Mouse (Mus musculus): ENCODE measurements at regions not wholly inside any gene's neighbourhood (a gene's known extent, or its start where the extent isn't known, plus 50 kb on each side); places are given as distances from the start of the nearest gene placed in this dataset.
"Not testable (repeated sequence)": the region's sequence is repeated elsewhere in the genome, so short reads cannot be mapped to it uniquely, and the experiment has no call there.

DNA sequence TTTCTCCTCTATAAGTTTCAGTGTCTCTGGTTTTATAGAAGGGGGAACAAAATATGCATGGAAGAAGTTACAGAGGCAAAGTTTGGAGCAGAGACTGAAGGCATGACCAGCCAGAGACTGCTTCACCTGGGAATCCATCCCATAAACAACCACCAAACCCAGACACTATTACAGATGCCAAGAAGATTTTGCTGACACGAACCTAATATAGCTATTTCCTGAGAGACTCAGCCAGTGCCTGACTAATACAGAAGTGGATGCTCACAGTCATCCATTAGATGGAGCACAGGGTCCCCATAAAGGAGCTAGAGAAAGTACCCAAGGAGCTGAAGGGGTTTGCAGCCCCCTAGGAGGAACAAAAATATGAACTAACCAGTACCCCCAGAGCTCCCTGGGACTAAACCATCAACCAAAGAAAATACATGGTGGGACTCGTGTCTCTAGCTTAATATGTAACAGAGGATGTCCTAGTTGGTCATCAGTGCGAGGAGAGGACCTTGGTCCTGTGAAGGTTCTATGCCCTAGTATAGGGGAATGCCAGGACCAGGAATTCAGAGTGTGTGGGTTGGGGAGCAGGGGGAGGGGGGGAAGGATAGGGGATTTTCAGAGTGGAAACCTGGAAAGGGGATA, 621.2 kb upstream of the Msl3l2 start:
- WGBS = 81% methylated on average over 3 of the region's 3 CpGs
- H3K9ac ChIP-seq; H3K27ac ChIP-seq (ENCODE audit: low read depth); ATAC-seq (ENCODE audit: insufficient read depth); H3K4me3 ChIP-seq (ENCODE audit: low read depth, low read length); DNase-seq; H3K4me2 ChIP-seq; H3K9me3 ChIP-seq (ENCODE audit: low read depth, low read length); H3K4me1 ChIP-seq (ENCODE audit: insufficient read depth); H3K27me3 ChIP-seq (ENCODE audit: insufficient read depth, low read length); H3K36me3 ChIP-seq (ENCODE audit: insufficient read depth): not testable (repeated sequence)

DNA sequence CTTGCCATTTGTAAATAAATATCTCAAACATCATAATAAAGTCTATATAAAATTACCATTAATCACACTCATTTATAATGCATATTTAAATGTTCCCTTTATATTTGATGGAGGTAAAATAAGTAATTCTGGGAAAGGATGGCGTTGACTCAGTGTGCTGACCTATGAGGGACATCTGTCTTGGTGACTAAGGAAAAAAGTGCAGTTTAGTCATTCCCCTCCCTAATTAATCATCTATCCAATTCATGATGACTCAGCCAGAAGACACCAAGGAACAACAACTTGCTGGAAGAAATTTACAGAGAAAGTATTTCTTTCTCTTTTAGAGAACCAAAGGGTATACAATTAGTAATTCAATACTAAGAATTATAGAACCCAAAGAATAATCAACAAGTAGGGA, 584.0 kb upstream of the Msl3l2 start:
- Histone ChIP-seq H3K4me3 (ENCODE audit: low read depth, low read length) (no peak overlapping the region), H3K4me2 (no peak overlapping the region), H3K27ac (ENCODE audit: low read depth) (no peak overlapping the region), H3K9ac (no peak overlapping the region), H3K36me3 (ENCODE audit: insufficient read depth) (no peaks in the 10 kb centered on the region), H3K4me1 (ENCODE audit: insufficient read depth) (no peaks in the 10 kb centered on the region), H3K9me3 (ENCODE audit: low read depth, low read length) (no peaks in the 10 kb centered on the region), H3K27me3 (ENCODE audit: insufficient read depth, low read length) (no peaks in the 10 kb centered on the region)
- ATAC-seq (ENCODE audit: insufficient read depth) (no peak), DNase-seq (no peak)
- WGBS = 67% methylated on average over 1 of the region's 1 CpGs
- no peak for TF ChIP-seq CTCF (IDR thresholded peaks at IDR 0.05; ENCODE audit: low read depth)

DNA sequence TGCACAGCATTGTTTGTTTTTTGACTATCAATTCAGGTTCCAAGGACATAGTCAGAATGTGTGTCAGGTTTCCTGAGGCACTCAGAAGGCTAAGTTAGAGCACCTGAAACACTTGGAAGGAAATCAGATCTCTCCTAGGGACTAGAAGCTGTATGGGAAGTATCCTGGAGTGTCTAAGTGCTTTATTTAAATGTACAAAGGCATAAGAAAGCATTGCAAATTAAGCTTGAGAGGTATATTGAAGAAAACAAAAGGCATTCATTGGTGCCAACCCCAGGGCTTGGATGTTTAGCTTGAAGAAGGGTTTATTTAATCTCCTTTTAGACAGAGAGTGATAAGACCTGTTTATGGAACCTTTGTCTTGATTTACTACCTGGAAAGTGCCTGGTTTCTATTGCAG, 569.3 kb upstream of the Msl3l2 start:
- Histone ChIP-seq H3K9me3 (ENCODE audit: low read depth, low read length) (no peaks in the 10 kb centered on the region), H3K27ac (ENCODE audit: low read depth) (no peak overlapping the region), H3K36me3 (ENCODE audit: insufficient read depth) (no peaks in the 10 kb centered on the region), H3K9ac (no peak overlapping the region), H3K4me1 (ENCODE audit: insufficient read depth) (no peaks in the 10 kb centered on the region), H3K4me2 (no peak overlapping the region), H3K27me3 (ENCODE audit: insufficient read depth, low read length) (no peaks in the 10 kb centered on the region), H3K4me3 (ENCODE audit: low read depth, low read length) (no peak overlapping the region)
- DNase-seq (no peak), ATAC-seq (ENCODE audit: insufficient read depth) (no peak)
- TF ChIP-seq CTCF (IDR thresholded peaks at IDR 0.05; ENCODE audit: low read depth) = no peak

DNA sequence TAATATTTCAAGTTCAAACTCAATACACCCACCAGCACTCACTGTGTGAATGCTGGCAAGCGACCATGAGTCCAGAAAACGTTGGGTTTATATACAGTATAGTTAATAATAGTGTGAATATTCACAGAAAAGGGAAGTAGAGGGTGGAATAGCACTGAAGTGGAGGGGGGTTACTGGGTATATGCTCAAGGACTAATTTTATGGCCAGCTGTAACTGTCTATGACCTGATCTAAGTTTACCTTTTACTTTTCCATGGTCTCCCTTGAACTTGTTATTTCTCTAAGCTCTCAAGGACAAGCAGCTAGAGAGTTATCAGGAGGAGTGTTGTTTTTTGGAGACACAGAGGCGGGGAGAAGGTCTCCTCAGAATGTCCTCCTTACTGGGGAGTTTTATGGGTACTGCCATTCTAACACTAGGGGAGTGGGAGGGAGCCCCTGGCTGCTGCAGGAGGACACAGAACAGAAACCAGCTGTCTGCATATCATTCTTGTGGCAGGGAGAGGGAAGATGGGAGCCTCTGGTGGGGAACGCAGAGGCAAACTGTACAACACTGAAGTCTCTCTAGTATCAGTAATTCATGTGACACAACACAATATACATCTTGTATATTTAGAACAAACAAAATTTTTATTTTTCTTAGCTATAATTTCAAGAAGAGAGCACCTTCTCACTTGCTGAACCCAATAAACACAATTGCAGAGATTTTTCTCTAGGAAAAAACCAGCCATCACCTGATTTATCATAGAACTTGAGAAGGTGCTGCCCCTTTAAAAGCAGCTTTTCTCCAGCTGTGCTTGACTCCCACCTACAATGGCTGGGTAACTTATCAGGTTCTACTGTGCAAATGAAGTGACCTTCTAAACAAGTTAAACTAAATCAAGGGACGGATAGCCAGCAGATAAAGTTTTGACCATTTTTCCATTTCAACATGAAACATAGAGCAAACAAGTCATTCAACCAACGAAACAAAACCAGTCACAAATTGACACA, 560.0 kb upstream of the Msl3l2 start:
- H3K4me1 ChIP-seq (ENCODE audit: insufficient read depth) = no peaks in the 10 kb centered on the region
- no peaks in the 10 kb centered on the region for H3K27me3 ChIP-seq (ENCODE audit: insufficient read depth, low read length)
- H3K9me3 ChIP-seq (ENCODE audit: low read depth, low read length) = no peaks in the 10 kb centered on the region
- H3K36me3 ChIP-seq (ENCODE audit: insufficient read depth) = no peaks in the 10 kb centered on the region
- WGBS = 52% methylated on average over 6 of the region's 6 CpGs
- no peak overlapping the region for H3K4me3 ChIP-seq (ENCODE audit: low read depth, low read length)
- no peak overlapping the region for H3K27ac ChIP-seq (ENCODE audit: low read depth)
- H3K9ac ChIP-seq = no peak overlapping the region
- TF ChIP-seq CTCF (IDR thresholded peaks at IDR 0.05; ENCODE audit: low read depth) = no peak
- ATAC-seq (ENCODE audit: insufficient read depth) (no peak), DNase-seq (no peak)
- H3K4me2 ChIP-seq = no peak overlapping the region

DNA sequence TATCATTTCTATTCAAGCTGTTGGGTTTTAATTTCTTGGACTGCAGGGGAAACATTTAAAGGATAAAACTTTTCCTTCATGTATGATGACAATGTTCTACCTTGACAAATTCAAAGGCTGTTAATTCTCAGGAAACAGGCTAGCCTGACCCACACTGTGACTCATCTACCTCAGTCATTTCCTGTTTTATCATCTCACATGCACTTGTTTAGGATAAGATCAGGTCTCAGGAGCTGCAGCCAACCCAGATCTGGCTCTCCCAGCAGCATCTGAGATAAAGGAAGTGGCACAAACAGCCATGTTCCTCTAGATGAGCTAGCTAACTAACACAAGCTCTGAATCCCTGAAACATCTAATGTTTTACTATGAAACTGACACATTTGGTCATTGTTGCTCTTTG, 541.8 kb upstream of the Msl3l2 start:
- Histone ChIP-seq H3K4me2 (no peak overlapping the region), H3K27me3 (ENCODE audit: insufficient read depth, low read length) (no peaks in the 10 kb centered on the region), H3K4me3 (ENCODE audit: low read depth, low read length) (no peak overlapping the region), H3K4me1 (ENCODE audit: insufficient read depth) (no peaks in the 10 kb centered on the region), H3K27ac (ENCODE audit: low read depth) (no peak overlapping the region), H3K9ac (no peak overlapping the region), H3K9me3 (ENCODE audit: low read depth, low read length) (no peaks in the 10 kb centered on the region), H3K36me3 (ENCODE audit: insufficient read depth) (no peaks in the 10 kb centered on the region)
- no peak for TF ChIP-seq CTCF (IDR thresholded peaks at IDR 0.05; ENCODE audit: low read depth)
- ATAC-seq (ENCODE audit: insufficient read depth) = no peak
- no peak for DNase-seq

DNA sequence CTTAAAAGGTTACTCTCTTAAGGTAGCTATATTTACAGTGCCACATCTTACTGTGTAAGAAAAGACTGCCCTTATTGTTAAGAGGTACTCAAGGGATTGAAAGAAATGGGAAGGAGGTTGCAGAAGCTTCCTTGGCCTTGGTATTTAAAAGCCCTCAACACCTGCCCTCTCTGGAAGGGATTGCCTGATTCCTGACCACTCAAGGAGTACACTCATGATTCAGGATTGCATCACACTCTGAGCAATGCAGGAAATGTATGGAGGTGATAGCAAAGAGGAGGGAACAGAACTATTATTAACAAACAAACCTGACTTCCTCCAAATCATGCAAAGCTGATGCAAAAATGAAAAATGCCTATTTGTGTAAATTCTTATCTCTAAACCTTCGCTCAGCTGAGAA, 534.0 kb upstream of the Msl3l2 start:
- Histone ChIP-seq H3K4me2 (no peak overlapping the region), H3K4me1 (ENCODE audit: insufficient read depth) (no peaks in the 10 kb centered on the region), H3K9ac (no peak overlapping the region), H3K4me3 (ENCODE audit: low read depth, low read length) (no peak overlapping the region), H3K27me3 (ENCODE audit: insufficient read depth, low read length) (no peaks in the 10 kb centered on the region), H3K27ac (ENCODE audit: low read depth) (no peak overlapping the region), H3K9me3 (ENCODE audit: low read depth, low read length) (no peaks in the 10 kb centered on the region), H3K36me3 (ENCODE audit: insufficient read depth) (no peaks in the 10 kb centered on the region)
- no peak for ATAC-seq (ENCODE audit: insufficient read depth)
- 88% methylated on average over 1 of the region's 1 CpGs for WGBS
- DNase-seq = no peak
- TF ChIP-seq CTCF (IDR thresholded peaks at IDR 0.05; ENCODE audit: low read depth) = no peak

DNA sequence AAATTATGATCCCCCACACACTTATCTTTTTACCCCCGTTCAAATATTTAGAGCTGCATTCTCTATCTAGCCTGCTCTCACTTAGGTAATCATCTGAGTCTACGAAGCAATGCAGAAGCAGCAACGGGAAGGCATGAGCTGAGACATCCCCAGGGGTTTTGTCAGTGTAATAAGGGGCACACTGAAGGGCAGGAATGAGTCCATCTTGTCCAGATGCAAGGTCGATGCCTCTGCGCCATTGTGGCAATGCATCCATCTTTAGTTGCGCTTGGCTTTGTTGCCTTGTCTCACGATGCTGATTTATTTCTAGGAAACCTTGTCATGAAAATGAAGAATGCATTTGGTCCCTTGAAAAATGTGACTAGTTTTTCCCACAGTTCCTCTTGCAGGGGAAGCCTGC, 515.7 kb upstream of the Msl3l2 start:
- no peak for TF ChIP-seq CTCF (IDR thresholded peaks at IDR 0.05; ENCODE audit: low read depth)
- Histone ChIP-seq H3K9ac (no peak overlapping the region), H3K27me3 (ENCODE audit: insufficient read depth, low read length) (no peaks in the 10 kb centered on the region), H3K27ac (ENCODE audit: low read depth) (no peak overlapping the region), H3K4me1 (ENCODE audit: insufficient read depth) (no peaks in the 10 kb centered on the region), H3K4me3 (ENCODE audit: low read depth, low read length) (no peak overlapping the region), H3K4me2 (no peak overlapping the region), H3K9me3 (ENCODE audit: low read depth, low read length) (no peaks in the 10 kb centered on the region), H3K36me3 (ENCODE audit: insufficient read depth) (no peaks in the 10 kb centered on the region)
- 72% methylated on average over 7 of the region's 7 CpGs for WGBS
- DNase-seq (no peak), ATAC-seq (ENCODE audit: insufficient read depth) (no peak)

All from lung, embryonic 14.5 days (tissue).